Mouse (Mus musculus) ZHBTc4 (cell line): Measurements from ENCODE around the gene Pepd.
"Not testable (repeated sequence)": the region's sequence is repeated elsewhere in the genome, so short reads cannot be mapped to it uniquely, and the experiment has no call there.

ENCODE experiments used
- DNase-seq: peaks from one replicate; pipeline ENCODE4 v3.0.0-alpha.2; 2011; ENCODE audit warnings: low read depth, low spot score

Pepd gene

GRCm38 (mm10) chr7:34982372-34982771, 70.2 kb downstream of the Pepd start:
- DNase-seq, result not testable (repeated sequence)

GRCm38 (mm10) chr7:34983702-34984475, 71.7 kb downstream of the Pepd start:
- DNase-seq, result no peak

GRCm38 (mm10) chr7:34984526-34985133, 72.5 kb downstream of the Pepd start:
- DNase-seq, result no peak

- DNase-seq, result no peak
Observed at GRCm38 (mm10) chr7:34985216-34985615, 73.0 kb downstream of the Pepd start.

GRCm38 (mm10) chr7:34985646-34986045, 73.5 kb downstream of the Pepd start:
- no peak for DNase-seq

GRCm38 (mm10) chr7:34986575-34987150, 74.5 kb downstream of the Pepd start:
- DNase-seq, result no peak

GRCm38 (mm10) chr7:34987258-34987657, 75.1 kb downstream of the Pepd start:
- DNase-seq, result no peak

- DNase-seq, result no peak
Observed at GRCm38 (mm10) chr7:34988488-34988887, 76.3 kb downstream of the Pepd start.

GRCm38 (mm10) chr7:34991731-34992246, 79.6 kb downstream of the Pepd start:
- DNase-seq, result no peak

GRCm38 (mm10) chr7:34992766-34993165, 80.6 kb downstream of the Pepd start:
- DNase-seq, result no peak

GRCm38 (mm10) chr7:34995872-34996662, 83.9 kb downstream of the Pepd start:
- no peak for DNase-seq

- DNase-seq, result peak; percentile 65
Observed at GRCm38 (mm10) chr7:35000839-35001238, 88.7 kb downstream of the Pepd start.

- DNase-seq, result no peak
Observed at GRCm38 (mm10) chr7:35003171-35003737, 91.1 kb downstream of the Pepd start.

- DNase-seq, result no peak
Observed at GRCm38 (mm10) chr7:35006661-35007060, 94.5 kb downstream of the Pepd start.

GRCm38 (mm10) chr7:35013228-35013627, 101.0 kb downstream of the Pepd start:
- DNase-seq, result no peak

GRCm38 (mm10) chr7:35015252-35015651, 103.1 kb downstream of the Pepd start:
- no peak for DNase-seq

GRCm38 (mm10) chr7:35021365-35021764, 109.2 kb downstream of the Pepd start:
- no peak for DNase-seq

- no peak for DNase-seq
Observed at GRCm38 (mm10) chr7:35023251-35023650, 111.1 kb downstream of the Pepd start.

- no peak for DNase-seq
Observed at GRCm38 (mm10) chr7:35024426-35024825, 112.2 kb downstream of the Pepd start.

GRCm38 (mm10) chr7:35025409-35026275, 113.5 kb downstream of the Pepd start:
- peak; percentile 66 for DNase-seq

- no peak for DNase-seq
Observed at GRCm38 (mm10) chr7:35026276-35026630, 114.1 kb downstream of the Pepd start.
